Mouse (Mus musculus): ENCODE data around the gene Raph1. TPM values are rescaled to one million over a fixed set of nuclear protein-coding genes. Genes with fewer than 3 reads are reported as not detected.
A peak's percentile ranks its signal among the peaks of the same experiment; 100 is the strongest.

Gene Raph1
- 20.6 and 21.3 TPM in 2 replicates for polyA plus RNA-seq (2015; fragmentation: Nextera tagmentation; extraction: Ambion mirVana)

DNA sequence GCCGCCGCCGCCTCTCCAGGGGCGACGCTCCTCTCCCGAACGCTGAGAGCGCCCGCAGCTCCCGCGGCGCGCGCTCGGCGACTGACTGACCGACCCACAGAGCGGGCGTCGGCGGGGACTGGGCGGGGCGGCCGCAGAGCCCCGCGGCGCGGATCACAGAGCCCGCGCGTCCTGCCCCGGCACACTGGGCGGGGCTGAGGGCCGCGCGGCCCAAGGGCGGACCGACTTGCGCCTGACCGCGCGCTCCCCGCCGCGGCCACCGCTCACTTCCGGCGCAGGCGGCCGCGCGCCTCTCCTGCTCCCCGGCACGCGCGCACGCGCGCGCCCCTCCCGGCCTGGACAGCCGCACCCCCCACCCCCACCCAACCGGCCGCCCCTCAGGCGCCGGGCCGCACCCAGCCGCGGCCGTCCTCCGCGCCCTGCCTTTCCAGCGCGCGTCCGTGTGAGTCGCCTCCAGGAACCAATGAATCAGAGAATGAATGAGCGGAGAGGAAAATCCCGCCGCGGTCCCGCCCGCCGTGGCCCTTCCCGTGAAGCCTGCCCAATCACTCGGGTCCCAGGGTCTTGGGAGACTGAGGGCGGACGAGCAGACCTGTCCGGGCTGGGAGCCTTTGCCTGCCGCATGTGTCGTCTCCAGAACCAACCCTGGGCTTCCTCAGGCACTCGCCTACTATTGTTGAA lies at the start of gene Raph1:
Gene Raph1 (minus strand): TSS at position 474 of the 681 bp plus-strand sequence.
- peak within 1 kb of the TSS; percentile 84 for H3K4me2 ChIP-seq (replicated peaks)
- peaks cover 5% of the 10 kb centered on the region; the same call in 1 of the 2 replicates for H3K36me3 ChIP-seq
- H3K27me3 ChIP-seq: no peaks in the 10 kb centered on the region
- peak; percentile 96 for ATAC-seq (ENCODE audit: low FRiP score, low read depth)
- peak within 1 kb of the TSS; percentile 91 for H3K27ac ChIP-seq
- no peaks in the 10 kb centered on the region for H3K9me3 ChIP-seq
- under 1% methylated on average over 65 of the region's 92 CpGs for WGBS
- peak within 1 kb of the TSS; percentile 93 for H3K9ac ChIP-seq
- peak within 1 kb of the TSS; percentile 86 for H3K4me3 ChIP-seq
- peaks cover 5% of the 10 kb centered on the region for H3K4me1 ChIP-seq

- 75% methylated on average over 1 of the region's 1 CpGs for WGBS
- Histone ChIP-seq H3K4me2 (replicated peaks) (no peak overlapping the region), H3K9me3 (no peaks in the 10 kb centered on the region), H3K4me1 (no peaks in the 10 kb centered on the region), H3K9ac (no peak overlapping the region), H3K36me3 (no peaks in the 10 kb centered on the region), H3K27ac (no peak overlapping the region), H3K4me3 (no peak overlapping the region), H3K27me3 (no peaks in the 10 kb centered on the region)
- ATAC-seq (ENCODE audit: low FRiP score, low read depth): no peak
These were observed 48.8 kb upstream of the Raph1 start for GRCm38 (mm10) chr1:60615703-60616102.

- Histone ChIP-seq H3K4me1 (no peaks in the 10 kb centered on the region), H3K27me3 (no peaks in the 10 kb centered on the region), H3K9ac (no peak overlapping the region), H3K4me2 (replicated peaks) (no peak overlapping the region), H3K4me3 (no peak overlapping the region), H3K36me3 (no peaks in the 10 kb centered on the region), H3K9me3 (no peaks in the 10 kb centered on the region), H3K27ac (no peak overlapping the region)
- no peak for ATAC-seq (ENCODE audit: low FRiP score, low read depth)
- 79% methylated on average over 1 of the region's 1 CpGs for WGBS
These were observed 48.0 kb upstream of the Raph1 start for GRCm38 (mm10) chr1:60614902-60615301.

DNA sequence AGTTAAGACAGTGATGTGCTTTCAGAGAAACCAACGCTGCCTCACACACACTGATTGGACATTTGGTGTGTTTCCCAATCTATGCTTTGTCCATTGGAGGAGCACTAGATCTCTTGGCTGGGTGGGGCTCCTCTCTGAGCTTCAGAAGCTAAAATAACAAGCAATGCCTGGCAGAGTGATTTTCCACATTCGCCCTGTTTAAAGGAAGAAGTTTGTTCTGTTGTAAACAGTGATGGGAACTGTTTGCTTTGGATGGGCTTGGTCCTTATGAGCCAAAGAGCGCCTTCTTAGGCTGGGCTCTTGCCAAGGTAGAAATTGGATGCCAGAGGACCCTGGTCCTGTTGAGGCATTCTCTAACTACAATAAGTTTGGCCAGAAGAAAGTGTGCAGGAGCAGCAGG lies 45.1 kb upstream of the Raph1 start:
- Histone ChIP-seq H3K36me3 (no peaks in the 10 kb centered on the region), H3K9ac (no peak overlapping the region), H3K4me2 (replicated peaks) (no peak overlapping the region), H3K27me3 (no peaks in the 10 kb centered on the region), H3K4me3 (no peak overlapping the region), H3K4me1 (no peaks in the 10 kb centered on the region), H3K9me3 (no peaks in the 10 kb centered on the region), H3K27ac (no peak overlapping the region)
- ATAC-seq (ENCODE audit: low FRiP score, low read depth): no peak
- WGBS: 86% methylated on average over 3 of the region's 3 CpGs

DNA sequence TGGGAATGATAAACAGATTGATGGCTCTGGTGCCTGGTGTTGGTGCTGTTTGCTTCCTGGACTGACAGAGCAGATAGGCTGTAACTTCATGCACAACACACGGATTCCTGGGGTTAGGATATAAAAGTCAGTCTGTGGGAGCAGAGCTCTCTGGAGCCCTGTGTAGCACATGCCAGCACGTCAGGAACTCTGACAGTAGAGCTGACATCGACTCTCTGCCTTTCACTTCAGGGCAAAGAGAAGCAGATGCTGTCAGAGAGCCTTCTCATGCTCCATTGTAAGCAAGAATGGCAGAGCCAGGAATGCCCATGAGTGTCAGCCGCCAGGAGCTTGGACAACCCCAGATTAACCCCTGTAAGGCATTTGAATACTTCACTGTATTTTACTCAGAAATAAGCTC lies 43.7 kb upstream of the Raph1 start:
- no peak overlapping the region for H3K4me2 ChIP-seq (replicated peaks)
- no peaks in the 10 kb centered on the region for H3K36me3 ChIP-seq
- no peaks in the 10 kb centered on the region for H3K9me3 ChIP-seq
- no peaks in the 10 kb centered on the region for H3K4me1 ChIP-seq
- no peak overlapping the region for H3K4me3 ChIP-seq
- WGBS: 51% methylated on average over 4 of the region's 4 CpGs
- no peak for ATAC-seq (ENCODE audit: low FRiP score, low read depth)
- H3K9ac ChIP-seq: no peak overlapping the region
- H3K27me3 ChIP-seq: no peaks in the 10 kb centered on the region
- H3K27ac ChIP-seq: no peak overlapping the region

GRCm38 (mm10) chr1:60609011-60609775 lies 42.3 kb upstream of the Raph1 start:
- Histone ChIP-seq H3K4me2 (replicated peaks) (no peak overlapping the region), H3K36me3 (no peaks in the 10 kb centered on the region), H3K9ac (no peak overlapping the region), H3K9me3 (no peaks in the 10 kb centered on the region), H3K27me3 (no peaks in the 10 kb centered on the region), H3K4me3 (no peak overlapping the region), H3K27ac (no peak overlapping the region), H3K4me1 (no peaks in the 10 kb centered on the region)
- ATAC-seq (ENCODE audit: low FRiP score, low read depth): no peak
- 82% methylated on average over 8 of the region's 8 CpGs for WGBS

GRCm38 (mm10) chr1:60604481-60605021 lies 37.6 kb upstream of the Raph1 start:
- H3K36me3 ChIP-seq: no peaks in the 10 kb centered on the region
- H3K4me2 ChIP-seq (replicated peaks): no peak overlapping the region
- no peaks in the 10 kb centered on the region for H3K4me1 ChIP-seq
- no peaks in the 10 kb centered on the region for H3K9me3 ChIP-seq
- WGBS: 78% methylated on average over 3 of the region's 3 CpGs
- H3K4me3 ChIP-seq: no peak overlapping the region
- ATAC-seq (ENCODE audit: low FRiP score, low read depth): no peak
- no peaks in the 10 kb centered on the region for H3K27me3 ChIP-seq
- no peak overlapping the region for H3K9ac ChIP-seq
- H3K27ac ChIP-seq: no peak overlapping the region

- no peaks in the 10 kb centered on the region for H3K36me3 ChIP-seq
- whole genome bisulfite sequencing: 80% methylated on average over 6 of the region's 6 CpGs
- no peaks in the 10 kb centered on the region for H3K4me1 ChIP-seq
- no peak overlapping the region for H3K4me3 ChIP-seq
- no peak overlapping the region for H3K27ac ChIP-seq
- H3K27me3 ChIP-seq: no peaks in the 10 kb centered on the region
- no peak for ATAC-seq (ENCODE audit: low FRiP score, low read depth)
- no peak overlapping the region for H3K4me2 ChIP-seq (replicated peaks)
- H3K9me3 ChIP-seq: no peaks in the 10 kb centered on the region
- no peak overlapping the region for H3K9ac ChIP-seq
These were observed 33.8 kb upstream of the Raph1 start for GRCm38 (mm10) chr1:60600682-60601081.

GRCm38 (mm10) chr1:60599926-60600325 lies 33.0 kb upstream of the Raph1 start:
- no peak overlapping the region for H3K4me3 ChIP-seq
- WGBS: 81% methylated on average over 3 of the region's 3 CpGs
- H3K9ac ChIP-seq: no peak overlapping the region

GRCm38 (mm10) chr1:60599013-60599701 lies 32.3 kb upstream of the Raph1 start:
- 83% methylated on average over 6 of the region's 6 CpGs for WGBS
- Histone ChIP-seq H3K4me3 (no peak overlapping the region), H3K4me1 (no peaks in the 10 kb centered on the region), H3K9me3 (no peaks in the 10 kb centered on the region), H3K27ac (no peak overlapping the region), H3K36me3 (no peaks in the 10 kb centered on the region), H3K27me3 (no peaks in the 10 kb centered on the region), H3K4me2 (replicated peaks) (no peak overlapping the region), H3K9ac (no peak overlapping the region)
- ATAC-seq (ENCODE audit: low FRiP score, low read depth): no peak

More at GRCm38 (mm10) chr1:60599926-60600325, 33.0 kb upstream of the Raph1 start:
- no peak overlapping the region for H3K27ac ChIP-seq
- H3K9me3 ChIP-seq: no peaks in the 10 kb centered on the region
- H3K36me3 ChIP-seq: no peaks in the 10 kb centered on the region
- ATAC-seq (ENCODE audit: low FRiP score, low read depth): no peak
- no peaks in the 10 kb centered on the region for H3K27me3 ChIP-seq
- no peaks in the 10 kb centered on the region for H3K4me1 ChIP-seq
- H3K4me2 ChIP-seq (replicated peaks): no peak overlapping the region

GRCm38 (mm10) chr1:60596386-60597320 lies 29.7 kb upstream of the Raph1 start:
- 82% methylated on average over 11 of the region's 11 CpGs for WGBS
- Histone ChIP-seq H3K4me2 (replicated peaks) (no peak overlapping the region), H3K27me3 (no peaks in the 10 kb centered on the region), H3K4me3 (no peak overlapping the region), H3K36me3 (no peaks in the 10 kb centered on the region), H3K27ac (no peak overlapping the region), H3K9ac (no peak overlapping the region), H3K9me3 (no peaks in the 10 kb centered on the region), H3K4me1 (no peaks in the 10 kb centered on the region)
- no peak for ATAC-seq (ENCODE audit: low FRiP score, low read depth)
